Mouse (Mus musculus) kidney, postnatal 14 days (tissue): ENCODE measurements around the gene Olfr750.
A peak's percentile ranks its signal among the peaks of the same experiment; 100 is the strongest.

Experiments
- DNase-seq: peaks from one replicate; pipeline ENCODE4 v3.0.0; 2022; ENCODE audit warnings: mixed read lengths

Gene Olfr750

GRCm38 (mm10) chr14:51074335-51074734, at the start of gene Olfr750:
Gene Olfr750 (minus strand): TSS chr14:51074435.
- DNase-seq = no peak

GRCm38 (mm10) chr14:51113916-51114560, 39.8 kb upstream of the Olfr750 start, which contains the start of gene Eddm3b:
Gene Eddm3b (plus strand): TSS chr14:51114426.
- peak; percentile 51 for DNase-seq

GRCm38 (mm10) chr14:51113476-51113875, 39.2 kb upstream of the Olfr750 start:
- DNase-seq = no peak

GRCm38 (mm10) chr14:51111966-51112365, 37.7 kb upstream of the Olfr750 start:
- no peak for DNase-seq

GRCm38 (mm10) chr14:51106449-51106967, 32.3 kb upstream of the Olfr750 start:
- no peak for DNase-seq

- no peak for DNase-seq
These were observed 30.1 kb upstream of the Olfr750 start for GRCm38 (mm10) chr14:51104366-51104765.

- peak; percentile 71 for DNase-seq
These were observed 29.0 kb upstream of the Olfr750 start for GRCm38 (mm10) chr14:51103217-51103616.

- DNase-seq = no peak
These were observed 27.0 kb upstream of the Olfr750 start for GRCm38 (mm10) chr14:51101284-51101683.

GRCm38 (mm10) chr14:51098921-51099320, 24.7 kb upstream of the Olfr750 start:
- DNase-seq = no peak

- peak; percentile 89 for DNase-seq
These were observed 24.1 kb upstream of the Olfr750 start for GRCm38 (mm10) chr14:51098300-51098699.

- peak; percentile 55 for DNase-seq
These were observed 21.7 kb upstream of the Olfr750 start for GRCm38 (mm10) chr14:51095736-51096524.

GRCm38 (mm10) chr14:51094921-51095320, 20.7 kb upstream of the Olfr750 start:
- DNase-seq = no peak

- DNase-seq = no peak
These were observed 20.1 kb upstream of the Olfr750 start for GRCm38 (mm10) chr14:51094096-51094875.

GRCm38 (mm10) chr14:51093496-51093895, 19.3 kb upstream of the Olfr750 start:
- no peak for DNase-seq

GRCm38 (mm10) chr14:51092073-51092620, 17.9 kb upstream of the Olfr750 start:
- DNase-seq = no peak

- DNase-seq = peak; percentile 52
These were observed 17.0 kb upstream of the Olfr750 start, which contains the start of the genes Rnase4 and Ang for GRCm38 (mm10) chr14:51090921-51091900. Gene Rnase4 (plus strand): TSS chr14:51091077. Gene Ang (plus strand): TSS chr14:51091150.

- DNase-seq = peak; percentile 88
These were observed 16.0 kb upstream of the Olfr750 start for GRCm38 (mm10) chr14:51090077-51090781.

GRCm38 (mm10) chr14:51089674-51090076, 15.4 kb upstream of the Olfr750 start:
- DNase-seq = no peak

- peak; percentile 97 for DNase-seq
These were observed 14.9 kb upstream of the Olfr750 start for GRCm38 (mm10) chr14:51088970-51089673.
